Mouse (Mus musculus) gastrocnemius, adult 18-20 months (tissue): ENCODE results near the gene Gm45713. TPM values are rescaled to one million over a fixed set of nuclear protein-coding genes. Genes with fewer than 3 reads are reported as not detected.
"Not testable (repeated sequence)": the region's sequence is repeated elsewhere in the genome, so short reads cannot be mapped to it uniquely, and the experiment has no call there.

ENCODE experiments used
- DNase-seq: peaks from one replicate; pipeline ENCODE4 v3.0.0; 2021; ENCODE audit warnings: low spot score
- total RNA-seq, 2 experiments: library from RNA; stranded (reverse); gene quantifications; 2 replicates each; pipeline ENCODE4 v1.2.3; 2021

Gene Gm45713
- total RNA-seq, 2 experiments from 2014 or later: 1.2 TPM; not detected in 1

DNA sequence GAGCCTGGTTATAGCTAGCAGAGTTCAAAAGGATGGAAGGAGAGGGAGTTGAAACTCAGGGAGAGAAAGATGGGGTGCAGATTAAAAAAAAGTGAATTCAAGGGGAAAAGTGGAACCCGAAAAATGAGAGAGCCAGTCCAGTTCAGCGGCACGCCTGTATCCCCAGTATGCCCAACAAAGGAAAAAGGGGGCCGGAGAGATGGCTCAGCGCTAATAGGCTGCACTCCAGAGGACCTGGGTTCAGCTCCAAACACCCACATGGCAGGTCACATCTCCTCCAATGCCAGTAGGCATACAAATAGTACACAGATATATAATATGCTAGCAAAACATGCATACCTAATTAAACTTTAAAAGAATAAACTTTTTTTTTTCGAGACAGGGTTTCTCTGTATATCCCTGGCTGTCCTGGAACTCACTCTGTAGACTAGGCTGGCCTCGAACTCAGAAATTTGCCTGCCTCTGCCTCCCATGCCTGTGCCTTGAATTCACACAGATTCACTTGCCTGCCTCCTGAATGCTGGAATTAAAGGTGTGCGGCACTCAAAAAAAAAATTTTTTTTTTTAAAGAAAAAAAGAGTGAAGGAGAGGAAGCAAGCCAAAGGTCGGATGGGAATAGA is 27.1 kb upstream of the Gm45713 start:
- no peak for DNase-seq

DNA sequence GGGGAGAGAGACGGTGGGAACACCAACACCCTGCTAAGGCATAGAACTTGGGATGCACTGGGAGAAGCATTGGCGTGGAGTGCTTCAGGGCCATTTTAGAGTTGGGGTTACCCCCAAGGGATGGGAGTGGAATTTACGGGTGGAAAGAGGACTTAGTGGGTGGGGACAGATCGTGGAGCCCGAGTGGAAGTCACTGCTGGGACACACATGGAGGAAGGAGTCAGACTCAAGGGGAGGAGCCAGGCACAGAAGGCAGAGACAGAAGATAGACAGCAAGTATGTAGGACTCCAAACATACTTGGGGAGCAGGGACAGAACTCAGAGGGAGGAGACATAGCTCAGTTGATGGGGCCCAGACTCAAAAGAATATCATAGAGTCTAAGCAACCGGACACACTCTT is 26.5 kb upstream of the Gm45713 start:
- DNase-seq: no peak

DNA sequence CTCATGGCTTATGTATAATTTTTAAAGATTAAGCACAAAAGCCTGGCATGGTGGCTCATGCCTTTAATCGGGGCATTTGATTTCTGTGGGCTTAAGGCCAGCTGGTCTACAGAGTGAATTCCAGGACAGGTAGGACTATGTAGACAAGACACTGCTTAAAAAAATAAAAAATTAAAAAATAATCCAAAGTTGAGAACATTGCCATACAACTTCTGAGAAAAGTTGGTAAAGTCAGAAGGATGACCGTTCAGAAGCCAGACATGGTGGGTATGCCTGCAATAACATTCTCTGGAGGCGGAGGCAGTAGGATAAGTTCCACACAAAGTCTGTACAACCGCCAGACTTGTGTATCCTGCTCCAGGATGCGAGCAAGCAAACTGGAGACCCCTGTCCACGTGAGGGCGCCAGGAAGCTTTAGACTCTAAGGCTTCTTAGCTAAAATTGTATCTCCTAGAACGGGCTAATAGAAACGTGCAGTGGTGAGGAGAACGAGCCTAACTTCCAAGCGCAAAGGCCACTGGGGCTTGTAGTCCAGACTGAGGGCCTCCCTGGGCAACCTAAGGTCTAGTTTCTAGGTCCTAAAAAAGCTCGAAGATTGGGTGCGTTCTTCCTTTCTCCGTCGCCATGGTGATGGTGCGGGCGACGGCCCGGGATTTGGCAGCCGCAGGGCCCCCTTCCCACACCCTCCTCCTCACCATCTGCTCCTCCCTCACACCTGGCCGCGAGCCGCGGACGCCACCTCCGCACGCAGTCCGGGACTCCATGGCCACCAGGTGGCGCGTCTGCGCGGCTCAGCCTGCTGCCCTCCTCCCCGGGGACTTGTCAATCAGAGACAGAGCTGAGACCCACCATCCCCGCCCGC is 25.8 kb upstream of the Gm45713 start:
- DNase-seq: peak; percentile 88

DNA sequence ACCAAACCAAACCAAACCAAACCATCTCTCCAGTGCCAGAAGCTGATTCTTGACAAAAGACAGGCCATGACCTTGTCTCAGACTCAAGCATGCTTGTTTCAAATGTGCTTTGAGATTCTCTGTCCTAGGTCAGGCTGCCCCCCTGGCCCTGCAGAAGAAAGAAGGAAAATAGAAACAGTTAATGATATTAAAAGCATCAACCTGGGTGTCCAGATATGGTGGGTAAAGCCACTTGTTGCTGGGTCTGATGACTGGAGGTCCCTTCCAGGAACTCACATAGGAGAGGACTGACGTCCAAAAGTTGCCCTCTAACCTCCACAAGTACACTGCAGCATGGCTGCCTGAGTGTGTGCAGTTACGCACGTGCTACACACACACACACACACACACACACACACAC is 24.8 kb upstream of the Gm45713 start:
- DNase-seq: no peak

DNA sequence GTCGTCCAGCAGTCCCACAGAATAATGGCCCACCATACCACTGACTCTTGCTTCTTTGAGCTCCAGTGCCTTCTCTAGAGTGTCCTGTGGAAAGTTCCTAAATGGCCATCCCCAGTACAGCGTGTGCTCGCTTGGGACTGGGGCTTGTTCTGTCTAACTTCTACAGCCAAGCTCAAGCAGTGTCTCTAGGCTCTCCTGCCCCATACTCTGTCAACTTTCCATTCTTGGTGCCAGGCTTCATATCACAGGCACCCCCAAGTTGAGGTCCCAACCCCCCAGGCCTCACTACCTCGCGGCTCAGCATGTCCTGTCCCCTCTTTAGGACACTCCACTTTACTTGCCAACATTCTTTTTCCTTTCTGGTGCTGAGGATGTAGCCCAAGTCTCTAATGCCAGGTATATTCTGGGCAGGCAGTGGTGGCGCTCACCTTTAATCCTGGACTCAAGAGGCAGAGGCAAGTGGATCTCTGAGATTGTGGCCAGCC is 24.3 kb upstream of the Gm45713 start:
- DNase-seq: no peak

DNA sequence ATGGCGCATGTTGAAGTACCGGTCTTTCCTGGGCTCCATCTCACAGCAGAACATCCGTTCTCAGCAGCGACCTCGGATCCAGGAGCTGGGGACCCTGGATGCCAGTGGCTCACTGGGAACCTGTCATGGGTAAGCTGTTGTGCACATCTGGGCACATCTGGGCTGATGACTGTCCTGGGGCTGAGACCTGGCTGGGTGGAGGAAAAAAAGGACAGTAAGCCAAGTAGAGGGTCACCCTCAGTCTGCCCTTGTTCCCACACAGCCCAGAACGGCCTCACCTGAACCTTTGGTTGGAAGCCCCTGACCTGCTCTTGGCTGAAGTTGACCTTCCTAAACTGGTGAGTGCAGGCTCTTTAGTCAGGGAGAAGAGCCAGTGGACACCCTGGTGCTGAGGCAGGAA is 23.0 kb upstream of the Gm45713 start:
- DNase-seq: no peak

DNA sequence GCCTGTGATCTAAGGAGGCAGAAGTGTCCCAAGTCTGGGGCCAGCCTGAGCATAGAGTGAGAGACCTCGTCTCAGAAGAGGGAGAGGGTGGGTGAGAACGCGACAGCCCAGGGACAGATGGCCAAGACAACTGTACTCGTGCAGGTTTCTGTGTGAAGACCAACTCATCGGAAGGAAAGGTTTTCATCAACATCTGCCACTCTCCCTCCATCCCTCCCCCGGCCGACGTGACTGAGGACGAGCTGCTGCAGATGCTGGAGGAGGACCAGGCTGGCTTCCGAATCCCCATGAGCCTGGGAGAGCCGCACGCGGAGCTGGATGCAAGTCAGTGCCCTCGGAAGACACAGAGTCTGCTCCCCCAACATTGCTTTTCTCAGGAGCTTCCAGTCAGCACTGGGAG is 21.4 kb upstream of the Gm45713 start:
- DNase-seq: no peak

DNA sequence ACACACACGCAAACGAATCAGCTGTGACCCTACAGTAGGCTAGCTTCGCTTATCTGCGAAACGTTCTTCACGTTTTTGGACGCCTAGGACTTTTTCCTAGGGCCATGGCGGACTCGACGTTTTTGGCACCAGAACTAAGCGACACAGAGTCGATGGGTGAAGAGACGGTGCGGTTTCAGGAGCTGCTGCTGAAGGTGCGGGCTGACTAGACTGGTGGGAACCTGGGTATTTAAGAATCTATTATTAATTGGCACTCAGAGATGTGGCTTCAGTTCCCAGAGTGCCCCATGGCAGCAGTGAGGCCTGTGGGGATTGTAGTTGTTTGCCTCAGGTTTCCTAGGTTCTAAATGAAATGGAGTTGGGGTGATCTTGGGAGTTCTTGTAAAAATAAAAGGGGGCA is 20.2 kb upstream of the Gm45713 start:
- no peak for DNase-seq

DNA sequence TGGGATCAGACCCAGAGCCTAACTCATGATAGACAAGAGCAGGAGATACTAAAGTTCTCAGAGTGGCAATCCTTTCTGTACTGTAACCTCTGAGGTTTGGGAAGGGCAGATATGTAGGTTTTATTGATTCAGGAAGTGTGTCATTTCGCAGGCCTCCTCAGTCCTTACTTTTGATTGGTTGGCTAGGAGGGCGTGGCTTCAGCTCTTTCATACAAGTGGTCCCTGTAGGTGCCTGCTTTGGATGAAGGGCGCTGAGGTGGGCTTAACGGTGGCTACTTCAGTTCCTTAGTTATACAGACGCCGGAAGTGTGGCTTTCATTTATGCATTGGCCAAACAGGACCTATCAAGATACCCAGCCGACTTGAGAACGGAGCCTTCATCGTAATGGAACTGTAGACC is 19.6 kb upstream of the Gm45713 start:
- no peak for DNase-seq

DNA sequence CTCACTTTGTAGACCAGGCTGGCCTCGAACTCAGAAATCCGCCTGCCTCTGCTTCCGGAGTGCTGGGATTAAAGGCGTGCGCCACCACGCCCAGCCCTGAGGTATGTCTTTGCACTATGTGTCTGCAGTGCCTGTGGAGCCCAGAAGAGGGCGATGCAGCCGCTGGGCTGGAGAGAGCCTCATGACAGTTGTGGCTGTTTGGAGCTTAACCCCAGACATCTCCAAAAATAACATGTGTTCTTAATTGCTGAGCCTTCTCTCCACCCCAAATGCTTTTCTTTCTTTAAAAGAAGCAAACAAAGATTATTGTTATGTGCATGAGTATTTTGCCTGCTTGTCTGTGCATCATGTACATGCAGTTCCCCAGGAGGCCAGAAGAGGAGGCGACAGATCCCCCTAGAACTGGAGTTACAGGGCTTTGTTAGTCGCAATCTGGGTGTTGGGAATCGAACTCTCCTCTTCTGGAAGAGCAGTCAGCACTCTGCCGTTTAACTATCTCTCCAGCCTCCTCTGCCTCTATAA is 19.0 kb upstream of the Gm45713 start:
- peak; percentile 44 for DNase-seq

DNA sequence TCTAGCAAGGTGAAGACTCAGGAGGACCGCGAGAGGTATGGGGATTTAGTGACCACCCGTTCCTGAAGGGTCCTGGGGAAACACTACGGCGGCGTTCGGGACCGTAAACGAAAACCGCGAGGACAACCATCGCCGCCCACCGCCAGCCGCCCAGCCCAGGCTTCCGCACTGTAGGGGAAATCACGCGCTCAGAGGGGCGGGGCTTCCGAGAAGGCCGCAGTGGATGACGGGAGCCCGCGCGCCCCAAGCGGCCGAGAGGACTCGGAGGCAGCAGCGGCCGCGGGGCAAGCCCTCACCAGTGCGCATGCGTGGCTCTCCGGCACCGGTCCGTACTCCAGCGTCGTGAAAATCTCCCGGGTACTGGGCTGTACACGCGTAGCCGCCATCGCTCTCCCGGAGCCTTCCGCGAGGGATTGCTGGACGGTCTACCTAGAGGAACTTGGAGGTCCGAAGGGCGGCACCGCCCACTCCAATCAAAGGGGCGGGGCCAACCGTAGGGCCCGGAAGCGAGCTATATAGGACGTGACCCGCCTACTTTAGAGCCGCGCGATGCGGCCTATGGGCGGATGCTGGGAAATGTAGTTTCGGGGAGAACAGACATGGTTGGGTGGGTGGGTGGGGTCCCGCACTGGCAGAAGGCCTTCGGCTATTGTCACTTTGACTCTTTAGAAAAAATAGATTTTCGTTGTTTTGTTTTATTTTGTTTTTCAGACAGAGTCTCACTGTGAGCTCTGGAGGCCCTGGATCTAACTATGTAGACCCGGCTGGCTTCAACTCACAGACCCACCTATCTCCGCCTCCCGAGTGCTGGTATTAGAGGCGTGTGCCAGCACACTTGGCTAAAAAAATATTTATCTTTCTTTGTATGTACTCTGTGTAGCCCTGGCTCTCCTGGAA is 18.3 kb upstream of the Gm45713 start, which contains the start of the genes Pih1d1 and Aldh16a1:
Gene Pih1d1 (plus strand): TSS at position 208 of the 897 bp plus-strand sequence.
Gene Aldh16a1 (minus strand): TSS at position 489 of the 897 bp plus-strand sequence.
- DNase-seq: peak; percentile 96

DNA sequence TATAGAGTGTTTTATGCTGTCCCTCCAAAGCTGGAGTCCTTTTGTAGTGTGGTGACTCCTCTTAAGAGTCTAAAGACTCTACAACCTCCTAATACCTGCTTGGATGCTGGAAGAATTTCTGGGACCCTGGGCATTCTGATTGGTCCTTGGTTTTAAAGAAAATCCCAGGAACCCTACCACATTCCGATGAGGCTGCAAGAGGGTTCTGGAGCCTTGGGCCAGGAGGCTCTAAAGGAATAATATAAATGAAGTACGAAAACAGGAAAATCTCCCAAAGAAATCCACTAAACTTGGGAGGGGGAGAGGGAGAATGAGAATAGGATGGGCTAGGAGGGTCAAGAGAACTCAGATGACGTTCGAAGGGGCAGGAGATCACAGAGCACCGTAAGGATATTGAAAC is 17.6 kb upstream of the Gm45713 start:
- DNase-seq: no peak

DNA sequence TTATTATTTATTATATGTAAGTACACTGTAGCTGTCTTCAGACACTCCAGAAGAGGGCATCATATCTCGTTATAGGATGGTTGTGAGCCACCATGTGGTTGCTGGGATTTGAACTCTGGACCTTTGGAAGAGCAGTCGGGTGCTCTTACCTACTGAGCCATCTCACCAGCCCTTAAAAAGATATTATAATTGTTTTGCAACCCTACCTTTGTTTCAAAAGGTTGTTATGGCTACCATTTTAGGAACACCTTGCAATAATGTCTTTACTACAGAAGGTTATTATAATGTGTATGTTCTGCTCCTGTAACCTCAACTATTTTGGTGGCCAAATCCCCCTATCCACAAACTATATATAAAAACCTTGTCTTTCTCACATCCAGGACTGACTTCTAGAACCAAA is 17.0 kb upstream of the Gm45713 start:
- not testable (repeated sequence) for DNase-seq

DNA sequence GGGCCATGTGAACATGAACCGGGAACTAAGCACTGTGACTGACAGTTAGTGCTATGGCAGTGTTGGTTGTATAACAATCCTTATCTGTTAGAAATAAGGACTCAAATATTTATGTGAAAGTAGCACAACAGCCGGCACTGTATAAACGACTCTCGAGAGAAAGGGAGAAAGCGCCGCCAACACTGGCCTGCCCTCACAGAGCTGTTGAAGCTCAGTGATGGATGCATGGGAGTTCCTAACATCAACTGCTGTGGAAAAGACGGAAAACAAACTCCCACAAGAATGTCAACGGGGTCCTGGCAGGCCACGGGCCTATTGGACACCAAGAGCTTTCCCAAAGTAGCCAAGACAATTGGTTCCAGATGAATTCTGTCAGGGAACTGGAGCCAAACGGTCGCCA is 15.3 kb upstream of the Gm45713 start:
- peak; percentile 54 for DNase-seq

DNA sequence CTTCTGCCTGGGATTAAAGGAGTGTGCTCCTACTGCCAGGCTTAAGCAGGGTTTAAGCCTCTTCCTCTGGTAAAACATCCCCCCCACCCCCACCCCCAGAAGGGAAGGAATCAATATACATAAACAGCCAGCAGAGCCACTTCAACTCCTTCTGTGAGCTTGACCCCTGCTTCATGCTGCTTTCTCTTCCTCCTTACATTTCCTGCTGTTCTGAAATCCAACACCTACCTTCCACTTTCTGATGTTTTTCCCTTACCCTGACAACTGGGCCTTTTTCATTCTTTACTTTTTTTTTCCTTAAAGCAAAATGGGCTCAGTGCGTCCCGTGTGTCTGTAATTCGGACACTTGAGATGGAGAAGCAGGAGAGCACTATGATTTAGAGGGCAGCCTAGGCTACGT is 14.3 kb upstream of the Gm45713 start:
- DNase-seq: no peak

DNA sequence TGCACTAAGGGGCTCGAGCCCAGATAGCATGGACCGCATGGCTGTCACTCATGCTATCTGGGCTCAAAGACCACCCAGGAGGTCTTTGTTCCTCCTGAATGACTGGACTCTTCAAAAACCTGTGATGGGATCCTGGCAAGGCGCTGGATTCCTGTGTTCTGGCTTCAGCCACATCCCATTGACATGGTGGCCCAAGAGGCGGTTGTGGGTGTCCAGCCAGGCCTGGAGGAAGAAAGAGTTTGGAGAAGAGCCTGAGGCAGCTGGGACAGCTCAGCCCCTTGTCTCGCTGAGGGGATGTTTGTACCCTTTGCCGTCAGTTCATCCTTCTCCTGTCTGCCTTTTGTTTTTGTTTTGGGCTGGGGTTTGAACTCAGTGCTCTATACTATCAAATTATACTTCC is 13.5 kb upstream of the Gm45713 start:
- peak; percentile 35 for DNase-seq

DNA sequence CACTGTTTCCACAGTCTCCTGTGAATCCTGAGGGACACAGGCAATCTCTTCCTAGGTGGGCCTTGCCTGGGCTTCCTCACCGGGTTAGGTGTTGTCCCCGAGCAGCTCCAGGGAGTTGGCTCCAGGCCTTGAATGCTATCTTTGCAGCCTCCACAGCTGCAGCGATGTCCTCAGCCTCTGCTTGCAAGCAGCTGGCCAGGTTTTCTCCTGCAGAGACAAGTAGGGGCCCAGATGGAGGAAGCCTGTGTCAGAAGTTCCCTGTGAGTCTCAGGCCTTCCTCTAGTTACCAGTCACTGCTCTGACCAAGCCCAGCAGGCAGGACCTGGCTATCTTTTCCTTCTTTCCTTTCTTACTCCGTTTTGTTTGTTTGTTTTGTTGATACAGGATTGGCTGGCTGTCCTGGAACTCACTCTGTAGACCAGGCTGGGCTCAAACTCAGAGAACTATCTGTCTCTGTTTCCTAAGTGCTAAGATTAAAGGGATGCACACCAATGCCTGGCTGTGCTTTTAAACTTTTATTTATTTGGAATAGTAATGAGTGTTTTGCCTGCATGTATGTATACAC is 12.6 kb upstream of the Gm45713 start:
- no peak for DNase-seq

DNA sequence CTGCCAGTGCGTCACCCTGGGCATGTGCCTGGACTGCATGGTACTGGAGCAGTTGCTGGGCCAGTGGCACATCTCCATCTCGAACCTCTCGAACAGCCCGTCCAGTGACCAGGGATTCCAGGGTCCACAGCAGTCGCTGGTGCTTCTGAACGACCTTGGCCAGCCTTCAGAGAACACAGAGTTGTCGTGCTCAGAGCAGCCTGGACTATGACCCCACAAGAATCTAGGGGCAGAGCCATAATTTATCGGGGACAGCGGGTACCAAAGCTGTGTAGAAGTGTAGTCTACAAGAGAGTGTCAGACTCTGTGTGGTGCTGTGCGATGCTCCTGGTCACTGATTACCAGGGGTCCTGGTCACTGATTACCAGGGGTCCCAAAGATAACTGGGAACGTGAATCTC is 11.9 kb upstream of the Gm45713 start:
- no peak for DNase-seq

DNA sequence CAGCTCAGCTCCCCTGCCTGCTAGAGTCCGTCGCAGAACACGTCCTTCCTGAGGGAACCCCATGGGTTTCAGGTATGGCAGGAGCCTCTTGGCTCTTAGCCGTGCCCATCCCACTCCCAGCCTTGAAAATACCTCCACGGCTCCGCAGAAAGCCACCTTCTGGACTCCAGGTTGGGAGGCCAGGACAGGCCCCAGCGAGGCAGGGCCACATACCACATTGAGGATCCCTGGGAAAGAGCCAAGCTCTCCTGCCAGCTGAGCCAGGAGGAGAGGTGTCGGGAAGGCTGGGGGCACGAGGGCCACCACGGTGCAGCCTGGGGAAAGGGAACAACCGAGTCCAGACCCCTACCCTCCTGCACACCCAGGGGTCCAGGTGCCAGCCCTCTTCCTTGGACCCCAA is 11.2 kb upstream of the Gm45713 start:
- no peak for DNase-seq

DNA sequence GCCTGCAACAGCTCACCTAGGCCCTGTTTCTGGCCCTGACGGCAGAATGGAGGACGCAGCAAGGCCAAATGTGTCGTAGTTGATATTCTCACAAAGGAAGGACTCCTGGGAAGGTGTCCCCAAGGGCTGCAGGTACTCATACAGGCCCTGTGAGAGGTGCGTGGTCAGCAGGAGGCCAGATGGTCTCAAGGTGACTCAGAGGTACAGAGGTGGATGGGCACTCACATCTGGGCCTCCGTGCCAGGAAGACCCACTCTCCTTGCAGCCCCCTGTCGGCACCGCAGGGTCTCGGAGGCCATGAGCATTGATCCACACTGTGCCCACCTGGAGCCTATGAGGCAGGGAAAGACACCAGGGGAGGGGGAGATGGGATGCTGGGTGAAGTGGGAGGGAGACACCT is 9.4 kb upstream of the Gm45713 start:
- no peak for DNase-seq
